Mouse (Mus musculus) midbrain, embryonic 16.5 days (tissue): ENCODE results near the gene Kat7. TPM values are rescaled to one million over a fixed set of nuclear protein-coding genes. Genes with fewer than 3 reads are reported as not detected.

ENCODE experiments used
- ATAC-seq: fragments of 200-750 bp; cut with Nextera tagmentation; 2 replicates; pipeline ENCODE4 v1.8.0; 2017; ENCODE audit warnings: moderate TSS enrichment
- H3K27ac ChIP-seq: fragments of 300-500 bp; sonication (generic); 2 replicates; pipeline ENCODE4 v1.5.1; 2014; ENCODE audit warnings: mild to moderate bottlenecking, low read length, mixed read lengths
- H3K27me3 ChIP-seq: fragments of 300-500 bp; sonication (generic); 2 replicates; pipeline ENCODE4 v1.6.1; 2014; ENCODE audit warnings: low read depth, low read length, mixed read lengths; ENCODE audit not compliant: control insufficient read depth, insufficient read depth
- H3K36me3 ChIP-seq: fragments of 300-500 bp; sonication (generic); 2 replicates; pipeline ENCODE4 v1.6.1; 2014; ENCODE audit warnings: mild to moderate bottlenecking, low read length, moderate library complexity, mixed read lengths; ENCODE audit not compliant: control insufficient read depth, insufficient read depth
- H3K4me1 ChIP-seq: fragments of 300-500 bp; sonication (generic); 2 replicates; pipeline ENCODE4 v1.6.1; 2014; ENCODE audit warnings: mild to moderate bottlenecking, low read length, mixed read lengths; ENCODE audit not compliant: control insufficient read depth, insufficient read depth
- H3K4me2 ChIP-seq: fragments of 300-500 bp; sonication (generic); 2 replicates; pipeline ENCODE4 v1.6.1; 2014; ENCODE audit warnings: mild to moderate bottlenecking, low read length, mixed read lengths
- H3K4me3 ChIP-seq: fragments of 300-500 bp; sonication (generic); 2 replicates; pipeline ENCODE4 v1.5.1; 2014; ENCODE audit warnings: low read depth, mild to moderate bottlenecking, low read length, moderate library complexity, mixed read lengths
- H3K9ac ChIP-seq: fragments of 300-500 bp; sonication (generic); 2 replicates; pipeline ENCODE4 v1.6.1; 2014; ENCODE audit warnings: low read depth, low read length, mixed read lengths
- H3K9me3 ChIP-seq: fragments of 300-500 bp; sonication (generic); replicated peaks from 2 replicates; pipeline ENCODE4 v1.6.1; 2014; ENCODE audit warnings: mild to moderate bottlenecking, low read length, mixed read lengths; ENCODE audit not compliant: control insufficient read depth, poor library complexity, severe bottlenecking
- WGBS: fragments of 180-500 bp; shearing (Covaris S2); extraction: QIAGEN DNeasy Blood & Tissue Kit; methylation state at CpG from one replicate; pipeline ENCODE4 v1.1.7; 2014; 5-methylcytosine and 5-hydroxymethylcytosine counted together
- polyA plus RNA-seq: library from polyadenylated mRNA; unstranded; fragments of >200 nt; fragmentation: Nextera tagmentation; extraction: Ambion mirVana; gene quantifications from 2 replicates; pipeline ENCODE4 v1.2.1, GENCODE M21; 2015

Gene Kat7
- polyA plus RNA-seq, 1 experiment from 2014 or later = 65.8 TPM

GRCm38 (mm10) chr11:95337129-95337813 lies 27.2 kb upstream of the Kat7 start:
- H3K27ac ChIP-seq = no peak overlapping the region
- peak overlapping the region; percentile 99 for H3K4me2 ChIP-seq
- peak overlapping the region; percentile 71 for H3K9ac ChIP-seq
- under 1% methylated on average over 45 of the region's 50 CpGs for WGBS
- H3K36me3 ChIP-seq = no peaks in the 10 kb centered on the region
- H3K4me3 ChIP-seq = peak overlapping the region; percentile 87
- no peaks in the 10 kb centered on the region for H3K9me3 ChIP-seq
- peaks cover 11% of the 10 kb centered on the region for H3K27me3 ChIP-seq
- ATAC-seq = peak; percentile 83
- peaks cover 12% of the 10 kb centered on the region for H3K4me1 ChIP-seq

GRCm38 (mm10) chr11:95336568-95337128 lies 26.6 kb upstream of the Kat7 start, which contains the start of gene Fam117a:
TSS of gene Fam117a (plus strand) at chr11:95337018.
- WGBS = 0% methylated on average over 14 of the region's 27 CpGs
- Histone ChIP-seq H3K9me3 (no peaks in the 10 kb centered on the region), H3K27me3 (peaks cover 11% of the 10 kb centered on the region), H3K4me1 (peaks cover 12% of the 10 kb centered on the region), H3K4me3 (peak within 1 kb of the TSS; percentile 87), H3K4me2 (peak within 1 kb of the TSS; percentile 99), H3K9ac (peak within 1 kb of the TSS; percentile 71), H3K27ac (no peak within 1 kb of the TSS), H3K36me3 (no peaks in the 10 kb centered on the region)
- peak; percentile 99 for ATAC-seq

- WGBS = 74% methylated on average over 5 of the region's 5 CpGs
- no peak for ATAC-seq
- H3K9ac ChIP-seq = no peak overlapping the region
- peaks cover 12% of the 10 kb centered on the region for H3K4me1 ChIP-seq
- peaks cover 11% of the 10 kb centered on the region for H3K27me3 ChIP-seq
- H3K27ac ChIP-seq = no peak overlapping the region
- H3K4me2 ChIP-seq = no peak overlapping the region
- no peaks in the 10 kb centered on the region for H3K9me3 ChIP-seq
- no peaks in the 10 kb centered on the region for H3K36me3 ChIP-seq
- H3K4me3 ChIP-seq = no peak overlapping the region
These were observed 24.5 kb upstream of the Kat7 start for GRCm38 (mm10) chr11:95334448-95335060.

- Histone ChIP-seq H3K4me1 (peaks cover 10% of the 10 kb centered on the region), H3K9ac (no peak overlapping the region), H3K27ac (no peak overlapping the region), H3K27me3 (peaks cover 11% of the 10 kb centered on the region), H3K9me3 (no peaks in the 10 kb centered on the region), H3K36me3 (no peaks in the 10 kb centered on the region), H3K4me3 (no peak overlapping the region), H3K4me2 (no peak overlapping the region)
- ATAC-seq = no peak
- 89% methylated on average over 9 of the region's 9 CpGs for WGBS
These were observed 23.8 kb upstream of the Kat7 start for GRCm38 (mm10) chr11:95333805-95334204.

GRCm38 (mm10) chr11:95333209-95333608 lies 23.2 kb upstream of the Kat7 start:
- no peak for ATAC-seq
- peaks cover 10% of the 10 kb centered on the region for H3K4me1 ChIP-seq
- no peak overlapping the region for H3K27ac ChIP-seq
- no peak overlapping the region for H3K4me2 ChIP-seq
- 61% methylated on average over 4 of the region's 4 CpGs for WGBS
- no peaks in the 10 kb centered on the region for H3K36me3 ChIP-seq
- H3K9me3 ChIP-seq = no peaks in the 10 kb centered on the region
- no peak overlapping the region for H3K9ac ChIP-seq
- peaks cover 11% of the 10 kb centered on the region for H3K27me3 ChIP-seq
- H3K4me3 ChIP-seq = no peak overlapping the region

DNA sequence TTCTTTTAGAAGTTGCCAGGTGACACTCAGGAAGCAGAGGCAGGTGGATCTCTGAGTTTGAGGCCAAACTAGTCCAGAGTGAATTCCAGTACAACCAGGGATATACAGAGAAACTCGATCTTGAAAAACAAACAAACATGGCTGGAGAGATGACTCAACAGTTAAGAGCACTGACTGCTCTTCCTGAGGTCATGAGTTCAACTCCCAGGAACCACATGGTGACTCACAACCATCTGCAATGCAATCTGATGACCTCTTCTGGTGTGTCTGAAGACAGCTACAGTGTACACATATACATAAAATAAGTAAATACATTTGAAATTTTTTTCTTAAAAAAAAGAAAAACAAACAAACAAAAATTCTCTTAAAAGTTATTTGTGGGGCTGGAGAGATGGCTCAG lies 20.6 kb upstream of the Kat7 start:
- H3K27ac ChIP-seq = no peak overlapping the region
- WGBS = 66% methylated on average over 1 of the region's 1 CpGs
- no peak overlapping the region for H3K9ac ChIP-seq
- H3K36me3 ChIP-seq = no peaks in the 10 kb centered on the region
- ATAC-seq = no peak
- H3K4me2 ChIP-seq = no peak overlapping the region
- H3K4me1 ChIP-seq = no peaks in the 10 kb centered on the region
- H3K27me3 ChIP-seq = peaks cover 4% of the 10 kb centered on the region
- no peak overlapping the region for H3K4me3 ChIP-seq
- no peaks in the 10 kb centered on the region for H3K9me3 ChIP-seq

DNA sequence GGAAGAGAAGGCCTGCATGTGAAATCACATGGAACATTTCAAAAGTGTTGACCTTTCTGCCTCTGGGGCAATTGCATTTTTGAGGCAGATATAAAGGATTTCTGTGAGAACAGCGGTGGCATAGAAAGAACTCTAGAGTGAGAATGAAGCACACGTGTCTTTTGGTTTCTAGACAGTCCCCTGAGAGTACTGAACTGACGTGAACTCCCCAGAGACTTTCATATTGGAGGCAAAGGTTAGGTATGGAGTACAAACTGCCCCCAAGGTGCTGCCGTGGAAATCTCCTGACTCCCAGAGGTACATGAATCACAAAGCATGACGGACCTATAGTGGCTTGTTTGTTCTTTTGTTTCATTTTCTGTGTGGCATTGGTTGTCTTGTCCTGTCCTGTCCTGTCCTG lies 18.6 kb upstream of the Kat7 start:
- no peak overlapping the region for H3K9ac ChIP-seq
- H3K4me3 ChIP-seq = no peak overlapping the region
- H3K27ac ChIP-seq = no peak overlapping the region
- no peaks in the 10 kb centered on the region for H3K36me3 ChIP-seq
- no peaks in the 10 kb centered on the region for H3K27me3 ChIP-seq
- 81% methylated on average over 5 of the region's 5 CpGs for WGBS
- H3K4me2 ChIP-seq = no peak overlapping the region
- ATAC-seq = no peak
- no peaks in the 10 kb centered on the region for H3K9me3 ChIP-seq
- H3K4me1 ChIP-seq = no peaks in the 10 kb centered on the region

DNA sequence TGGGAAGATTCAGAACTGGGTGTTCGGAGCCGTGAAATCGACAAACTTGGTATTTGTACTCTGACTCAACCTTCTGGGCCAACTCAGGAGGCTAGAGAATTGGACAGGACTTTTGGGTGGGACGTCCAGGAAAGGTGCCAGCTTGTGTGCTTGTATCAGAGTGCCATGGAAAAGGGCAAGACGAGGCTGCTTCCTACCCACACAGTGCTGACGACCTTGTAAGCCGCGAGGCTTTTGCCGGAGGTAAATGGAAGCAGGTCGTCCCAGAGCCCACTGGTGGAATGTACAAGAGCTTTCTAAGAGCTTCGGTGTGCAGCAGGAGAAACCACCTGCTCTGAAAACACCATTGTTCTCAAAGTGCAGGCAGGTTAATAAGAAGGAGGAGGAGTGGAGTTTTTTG lies 16.2 kb upstream of the Kat7 start:
- H3K36me3 ChIP-seq = no peaks in the 10 kb centered on the region
- H3K9ac ChIP-seq = no peak overlapping the region
- no peaks in the 10 kb centered on the region for H3K27me3 ChIP-seq
- H3K4me2 ChIP-seq = no peak overlapping the region
- no peak overlapping the region for H3K27ac ChIP-seq
- ATAC-seq = no peak
- WGBS = 77% methylated on average over 11 of the region's 11 CpGs
- H3K9me3 ChIP-seq = no peaks in the 10 kb centered on the region
- H3K4me1 ChIP-seq = no peaks in the 10 kb centered on the region
- no peak overlapping the region for H3K4me3 ChIP-seq

- Histone ChIP-seq H3K27me3 (no peaks in the 10 kb centered on the region), H3K9me3 (no peaks in the 10 kb centered on the region), H3K4me2 (no peak overlapping the region), H3K36me3 (no peaks in the 10 kb centered on the region), H3K27ac (no peak overlapping the region), H3K4me1 (no peaks in the 10 kb centered on the region), H3K9ac (no peak overlapping the region), H3K4me3 (no peak overlapping the region)
- no peak for ATAC-seq
- 92% methylated on average over 4 of the region's 4 CpGs for WGBS
These were observed 15.8 kb upstream of the Kat7 start for GRCm38 (mm10) chr11:95325832-95326231.
